ENCODE assay signal across 8 mouse cellular contexts in the genomic region with DNA sequence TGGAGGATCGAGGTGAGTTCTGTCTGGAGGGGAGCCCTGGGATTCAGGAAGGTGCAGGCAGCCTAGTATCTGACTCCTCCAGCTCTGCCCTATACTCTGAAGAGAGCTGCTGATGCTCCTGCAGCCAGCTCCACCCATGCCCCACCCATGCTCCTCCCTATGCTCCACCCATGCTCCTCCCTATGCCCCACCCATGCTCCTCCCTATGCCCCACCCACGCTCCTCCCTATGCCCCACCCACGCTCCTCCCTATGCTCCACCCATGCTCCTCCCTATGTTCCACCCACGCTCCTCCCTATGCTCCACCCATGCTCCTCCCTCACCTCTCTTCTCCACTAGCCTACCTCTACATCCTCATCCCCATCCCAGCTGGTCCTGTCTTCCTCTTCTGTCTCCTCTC. TPM values are rescaled to one million over a fixed set of nuclear protein-coding genes. Genes with fewer than 3 reads are reported as not detected.
DNase-seq lines count a peak whose midpoint lies in the region; TF ChIP-seq lines count a peak whose summit lies in the region.

No protein-coding gene starts in this region.

- no peak for TF ChIP-seq CTCF in small intestine, adult 2 months (IDR thresholded peaks at IDR 0.05; ENCODE audit: extremely low read depth, insufficient read length, insufficient replicate concordance, low read depth, low read length)

- peak overlapping the region; percentile 42 for H3K4me3 ChIP-seq in small intestine, adult 2 months (ENCODE audit: low read depth, low read length)

- H3K4me1 ChIP-seq in small intestine, adult 2 months (ENCODE audit: control insufficient read depth, insufficient read depth, insufficient read length, low read length), result peaks cover 31% of the 10 kb centered on the region

- peaks cover 68% of the 10 kb centered on the region for H3K36me3 ChIP-seq in small intestine, adult 2 months (ENCODE audit: control insufficient read depth, insufficient read depth, low read length)

- peak overlapping the region; percentile 94 for H3K27ac ChIP-seq in small intestine, adult 2 months (ENCODE audit: insufficient read depth, low read depth, low read length)

- no peaks in the 10 kb centered on the region for H3K27me3 ChIP-seq in small intestine, adult 2 months (ENCODE audit: control insufficient read depth, insufficient read depth, low read length)

- peak; percentile 69 to 71 for DNase-seq in spleen, postnatal 4 days (ENCODE audit: low spot score in 2 of 2)
- DNase-seq in spleen, postnatal 36 days (ENCODE audit: low spot score in 2 of 2), result no peak
- peak; percentile 56 for DNase-seq in embryo, embryonic 10 days (ENCODE audit: low spot score)
- DNase-seq in kidney, postnatal 10 days, result peak; percentile 66
- DNase-seq in ovary, adult 18-20 months (ENCODE audit: low spot score), result no peak
- DNase-seq in urinary bladder, postnatal 4 days (ENCODE audit: low spot score in 2 of 2), result no peak
- no peak for DNase-seq in layer of hippocampus, postnatal 10 days (ENCODE audit: low spot score in 2 of 2)

- peak; percentile 84 for TF ChIP-seq POLR2A in small intestine, adult 2 months (IDR thresholded peaks at IDR 0.05; ENCODE audit: low read depth, low read length)

- 20% methylated on average over 4 of the region's 4 CpGs for WGBS in small intestine, adult 2 months

RNA-seq across cellular contexts. Expression of gene Vil1, which starts 6.0 kb away (rescaled TPM):
- polyA plus RNA-seq in small intestine, adult 2 months (2012; rRNA removed), result 198 and 892 TPM in 2 replicates
- 1 to 10 TPM in 1 of 2 experiments, under 1 TPM in 1; 0.31 to 1.2 TPM for total RNA-seq in layer of hippocampus, postnatal 10 days (2021)

RNA-seq across cellular contexts. Expression of gene Ctdsp1, which starts 23.8 kb away (rescaled TPM):
- polyA plus RNA-seq in small intestine, adult 2 months (2012; rRNA removed), result 58.4 and 177 TPM in 2 replicates
- total RNA-seq in layer of hippocampus, postnatal 10 days (2021), result 10 to 100 TPM; 23.8 to 27.2 TPM

RNA-seq across cellular contexts. Expression of gene Slc11a1, which starts 40.1 kb away (rescaled TPM):
- 12.7 and 17.9 TPM in 2 replicates for polyA plus RNA-seq in small intestine, adult 2 months (2012; rRNA removed)
- total RNA-seq in layer of hippocampus, postnatal 10 days (2021), result 1 to 10 TPM; 2.0 to 3.0 TPM

RNA-seq across cellular contexts. Expression of gene Catip, which starts 53.2 kb away (rescaled TPM):
- 0.05 and 0.39 TPM in 2 replicates for polyA plus RNA-seq in small intestine, adult 2 months (2012; rRNA removed)
- total RNA-seq in layer of hippocampus, postnatal 10 days (2021), result 1 to 10 TPM; 1.2 to 1.7 TPM

Comparison
In these comparisons a context has a peak if more than half of its experiments do, and no peak if none do; other contexts are left out.
1. DNase-seq: peak in spleen, postnatal 4 days (2 of 2), embryo, embryonic 10 days (single experiment) and kidney, postnatal 10 days (single experiment); none in spleen, postnatal 36 days (0 of 2), ovary, adult 18-20 months (single experiment), urinary bladder, postnatal 4 days (0 of 2) and layer of hippocampus, postnatal 10 days (0 of 2).